Mouse (Mus musculus) lung, embryonic 16.5 days (tissue): ENCODE data around the gene Gjb2. TPM values are rescaled to one million over a fixed set of nuclear protein-coding genes. Genes with fewer than 3 reads are reported as not detected.
"Not testable (repeated sequence)": the region's sequence is repeated elsewhere in the genome, so short reads cannot be mapped to it uniquely, and the experiment has no call there.

ENCODE experiments used
- ATAC-seq: fragments of 200-750 bp; cut with Nextera tagmentation; 2 replicates; pipeline ENCODE4 v1.8.0; 2017; ENCODE audit warnings: low read depth, mild to moderate bottlenecking, moderate library complexity
- H3K27ac ChIP-seq: fragments of 300-500 bp; sonication (generic); 2 replicates; pipeline ENCODE4 v1.5.1; 2014; ENCODE audit warnings: mild to moderate bottlenecking, control low read depth, low read length
- H3K27me3 ChIP-seq: fragments of 300-500 bp; sonication (generic); 2 replicates; pipeline ENCODE4 v1.6.1; 2014; ENCODE audit warnings: low read depth, low read length, mixed read lengths; ENCODE audit not compliant: control insufficient read depth, insufficient read depth
- H3K36me3 ChIP-seq: fragments of 300-500 bp; sonication (generic); 2 replicates; pipeline ENCODE4 v1.6.1; 2014; ENCODE audit warnings: low read length; ENCODE audit not compliant: control insufficient read depth, insufficient read depth
- H3K4me1 ChIP-seq: fragments of 300-500 bp; sonication (generic); replicated peaks from 2 replicates; pipeline ENCODE4 v1.6.1; 2014; ENCODE audit warnings: low read length, mixed read lengths; ENCODE audit not compliant: control insufficient read depth, insufficient read depth
- H3K4me2 ChIP-seq: fragments of 300-500 bp; sonication (generic); 2 replicates; pipeline ENCODE4 v1.6.1; 2014; ENCODE audit warnings: low read depth, low read length, control low read depth
- H3K4me3 ChIP-seq: fragments of 300-500 bp; sonication (generic); 2 replicates; pipeline ENCODE4 v1.5.1; 2014; ENCODE audit warnings: mild to moderate bottlenecking, low read length, control low read depth
- H3K9ac ChIP-seq: fragments of 300-500 bp; sonication (generic); 2 replicates; pipeline ENCODE4 v1.6.1; 2014; ENCODE audit warnings: low read length, control low read depth
- H3K9me3 ChIP-seq: fragments of 300-500 bp; sonication (generic); 2 replicates; pipeline ENCODE4 v1.6.1; 2016; ENCODE audit warnings: low read length; ENCODE audit not compliant: control insufficient read depth
- WGBS: fragments of 180-500 bp; shearing (Covaris S2); extraction: QIAGEN DNeasy Blood & Tissue Kit; methylation state at CpG from one replicate; pipeline ENCODE4 v1.1.7; 2014; 5-methylcytosine and 5-hydroxymethylcytosine counted together
- polyA plus RNA-seq: library from polyadenylated mRNA; unstranded; fragments of >200 nt; fragmentation: Nextera tagmentation; extraction: Ambion mirVana; gene quantifications from 2 replicates; pipeline ENCODE4 v1.2.1, GENCODE M21; 2015

The Gjb2 gene
- polyA plus RNA-seq, 1 experiment from 2014 or later, result 1.3 TPM

- H3K9ac ChIP-seq, result no peak overlapping the region
- H3K27me3 ChIP-seq, result no peaks in the 10 kb centered on the region
- H3K36me3 ChIP-seq, result no peaks in the 10 kb centered on the region
- no peaks in the 10 kb centered on the region for H3K9me3 ChIP-seq
- WGBS, result 80% methylated on average over 7 of the region's 7 CpGs
- ATAC-seq, result no peak
- no peak overlapping the region for H3K27ac ChIP-seq
- H3K4me1 ChIP-seq, result peaks cover 15% of the 10 kb centered on the region
- no peak overlapping the region for H3K4me3 ChIP-seq
- no peak overlapping the region for H3K4me2 ChIP-seq
Measured at GRCm38 (mm10) chr14:57089107-57089506, 15.4 kb downstream of the Gjb2 start.

- H3K9ac ChIP-seq, result no peak overlapping the region
- no peaks in the 10 kb centered on the region for H3K36me3 ChIP-seq
- no peak overlapping the region for H3K4me3 ChIP-seq
- H3K9me3 ChIP-seq, result no peaks in the 10 kb centered on the region
- H3K27ac ChIP-seq, result peak overlapping the region; percentile 42
- no peak overlapping the region for H3K4me2 ChIP-seq
- peaks cover 21% of the 10 kb centered on the region for H3K4me1 ChIP-seq
- peak; percentile 56 for ATAC-seq
- H3K27me3 ChIP-seq, result no peaks in the 10 kb centered on the region
- 7% methylated on average over 11 of the region's 11 CpGs for WGBS
Measured at GRCm38 (mm10) chr14:57084180-57084668, 20.3 kb downstream of the Gjb2 start.

DNA sequence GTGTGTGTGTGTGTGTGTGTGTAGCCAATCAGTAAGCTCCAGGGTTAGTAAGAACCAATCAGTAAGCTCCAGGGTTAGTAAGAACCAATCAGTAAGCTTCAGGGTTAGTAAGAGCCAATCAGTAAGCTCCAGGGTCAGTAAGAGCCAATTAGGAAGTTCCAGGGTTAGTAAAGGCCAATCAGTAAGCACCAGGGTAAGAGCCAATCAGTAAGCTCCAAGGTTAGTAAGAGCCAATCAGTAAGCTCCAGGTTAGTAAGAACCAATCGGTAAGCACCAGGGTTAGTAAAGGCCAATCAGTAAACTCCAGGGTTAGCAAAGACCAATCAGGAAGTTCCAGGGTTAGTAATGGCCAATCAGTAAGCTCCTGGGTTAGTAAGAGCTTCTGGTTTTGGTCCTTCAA lies 21.6 kb downstream of the Gjb2 start:
- no peaks in the 10 kb centered on the region for H3K36me3 ChIP-seq
- ATAC-seq, result no peak
- H3K4me3 ChIP-seq, result no peak overlapping the region
- 0 out of 2 replicates have a peak, but pooled peaks cover 4% of the 10 kb centered on the region for H3K9me3 ChIP-seq
- no peak overlapping the region for H3K4me2 ChIP-seq
- H3K4me1 ChIP-seq, result peaks cover 21% of the 10 kb centered on the region
- H3K27ac ChIP-seq, result no peak overlapping the region
- no peaks in the 10 kb centered on the region for H3K27me3 ChIP-seq
- no peak overlapping the region for H3K9ac ChIP-seq
- WGBS, result 98% methylated on average over 1 of the region's 1 CpGs

GRCm38 (mm10) chr14:57075537-57075936 lies 29.0 kb downstream of the Gjb2 start:
- Histone ChIP-seq H3K27ac (no peak overlapping the region), H3K4me1 (no peaks in the 10 kb centered on the region), H3K9me3 (0 out of 2 replicates have a peak, but pooled peaks cover 4% of the 10 kb centered on the region), H3K4me2 (no peak overlapping the region), H3K4me3 (no peak overlapping the region), H3K27me3 (no peaks in the 10 kb centered on the region), H3K36me3 (no peaks in the 10 kb centered on the region), H3K9ac (no peak overlapping the region)
- ATAC-seq, result no peak
- WGBS, result 79% methylated on average over 6 of the region's 6 CpGs

DNA sequence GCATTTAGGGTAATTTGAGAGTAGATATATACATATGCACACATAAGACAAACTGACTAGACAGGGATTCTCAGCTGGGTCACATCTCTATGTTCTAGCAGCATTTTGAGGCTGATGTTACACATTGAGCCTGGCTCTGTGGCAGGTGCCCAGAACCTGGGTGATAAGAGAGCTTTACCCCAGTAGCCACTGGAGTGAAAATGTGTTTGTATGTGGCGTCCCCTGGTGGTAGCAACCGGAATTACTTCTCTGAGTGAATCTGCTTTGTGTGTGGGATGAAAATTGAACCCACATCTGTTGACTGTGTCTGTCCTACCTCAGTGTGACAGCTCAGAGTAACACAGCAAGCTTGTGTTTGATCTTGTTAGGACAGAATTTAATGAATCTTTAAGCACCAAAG lies 34.6 kb downstream of the Gjb2 start:
- H3K36me3 ChIP-seq, ATAC-seq, H3K9me3 ChIP-seq, H3K4me1 ChIP-seq, H3K4me3 ChIP-seq, H3K9ac ChIP-seq, H3K4me2 ChIP-seq, H3K27me3 ChIP-seq, H3K27ac ChIP-seq: not testable (repeated sequence)
- WGBS, result 0% methylated on average over 2 of the region's 2 CpGs

GRCm38 (mm10) chr14:57066053-57066452 lies 38.4 kb downstream of the Gjb2 start:
- no peak overlapping the region for H3K4me2 ChIP-seq
- no peak overlapping the region for H3K4me3 ChIP-seq
- no peaks in the 10 kb centered on the region for H3K36me3 ChIP-seq
- H3K4me1 ChIP-seq, result no peaks in the 10 kb centered on the region
- no peaks in the 10 kb centered on the region for H3K27me3 ChIP-seq
- no peak for ATAC-seq
- H3K27ac ChIP-seq, result no peak overlapping the region
- no peaks in the 10 kb centered on the region for H3K9me3 ChIP-seq
- H3K9ac ChIP-seq, result no peak overlapping the region

DNA sequence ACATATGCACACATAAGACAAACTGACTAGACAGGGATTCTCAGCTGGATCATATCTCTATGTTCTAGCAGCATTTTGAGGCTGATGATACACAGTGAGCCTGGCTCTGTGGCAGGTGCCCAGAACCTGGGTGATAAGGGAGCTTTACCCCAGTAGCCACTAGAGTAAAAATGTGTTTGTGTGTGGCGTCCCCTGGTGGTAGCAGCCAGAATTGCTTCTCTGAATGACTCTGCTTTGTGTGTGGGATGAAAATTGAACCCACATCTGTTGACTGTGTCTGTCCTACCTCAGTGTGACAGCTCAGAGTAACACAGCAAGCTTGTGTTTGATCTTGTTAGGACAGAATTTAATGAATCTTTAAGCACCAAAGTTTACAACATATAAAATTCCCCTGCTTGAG lies 44.5 kb downstream of the Gjb2 start:
- ATAC-seq, H3K9me3 ChIP-seq, H3K4me3 ChIP-seq: not testable (repeated sequence)

GRCm38 (mm10) chr14:57057563-57058321 lies 46.8 kb downstream of the Gjb2 start, which contains the start of gene Gja3:
Gene Gja3, minus strand, starts transcription at chr14:57058100.
- ATAC-seq, result peak; percentile 60
- H3K9ac ChIP-seq, result peak within 1 kb of the TSS; percentile 51
- no peaks in the 10 kb centered on the region for H3K36me3 ChIP-seq
- no peaks in the 10 kb centered on the region for H3K9me3 ChIP-seq
- no peak within 1 kb of the TSS for H3K27ac ChIP-seq
- peaks cover 13% of the 10 kb centered on the region for H3K4me1 ChIP-seq
- peak within 1 kb of the TSS; percentile 57 for H3K4me3 ChIP-seq
- 1% methylated on average over 63 of the region's 79 CpGs for WGBS
- H3K27me3 ChIP-seq, result peaks cover 34% of the 10 kb centered on the region
- peak within 1 kb of the TSS; percentile 94 for H3K4me2 ChIP-seq

More for the DNA sequence above, 44.5 kb downstream of the Gjb2 start:
- peaks cover 13% of the 10 kb centered on the region for H3K4me1 ChIP-seq
- H3K4me2 ChIP-seq, H3K9ac ChIP-seq, H3K36me3 ChIP-seq, H3K27ac ChIP-seq: not testable (repeated sequence)
- WGBS, result 0% methylated on average over 1 of the region's 1 CpGs
- H3K27me3 ChIP-seq, result peaks cover 34% of the 10 kb centered on the region

- Histone ChIP-seq H3K4me2 (peak overlapping the region; percentile 94), H3K4me3 (peak overlapping the region; percentile 57), H3K9ac (peak overlapping the region; percentile 51), H3K27ac (no peak overlapping the region), H3K36me3 (no peaks in the 10 kb centered on the region), H3K4me1 (peaks cover 13% of the 10 kb centered on the region), H3K27me3 (peaks cover 34% of the 10 kb centered on the region), H3K9me3 (no peaks in the 10 kb centered on the region)
- no peak for ATAC-seq
- WGBS, result 2% methylated on average over 18 of the region's 19 CpGs
Measured at GRCm38 (mm10) chr14:57057204-57057562, 47.3 kb downstream of the Gjb2 start.
